Mouse (Mus musculus): ENCODE results near the gene Tmbim7. TPM values are rescaled to one million over a fixed set of nuclear protein-coding genes. Genes with fewer than 3 reads are reported as not detected.

Tmbim7 gene
- polyA plus RNA-seq, 1 experiment from 2014 or later = not detected

DNA sequence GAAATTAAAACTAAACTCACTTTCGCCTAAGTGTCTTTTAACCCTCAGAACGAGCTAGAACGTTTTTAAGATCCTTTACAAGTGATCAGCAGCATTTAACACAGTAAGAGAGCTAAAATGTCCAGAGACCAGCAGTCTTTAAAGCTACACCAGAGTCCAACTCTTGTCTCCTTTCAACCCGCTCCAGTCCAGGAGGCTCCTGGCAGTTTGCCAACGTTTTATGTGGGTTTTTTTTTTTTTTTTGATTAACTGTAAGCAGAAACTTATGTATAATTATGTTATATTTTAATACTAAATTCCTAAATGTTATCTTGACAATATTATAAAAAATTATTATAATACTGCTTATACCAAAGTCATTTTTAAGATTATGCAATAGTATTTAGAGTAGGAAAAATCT, 77.8 kb downstream of the Tmbim7 start:
- no peaks in the 10 kb centered on the region for H3K27me3 ChIP-seq (replicated peaks; ENCODE audit: control insufficient read depth, insufficient read depth, low read length)
- no peak overlapping the region for H3K4me2 ChIP-seq (ENCODE audit: low read length)
- no peak overlapping the region for H3K4me3 ChIP-seq (ENCODE audit: low read depth, low read length)
- ATAC-seq = no peak
- peak; percentile 10 for DNase-seq (ENCODE audit: low spot score)
- H3K36me3 ChIP-seq (ENCODE audit: control insufficient read depth, insufficient read depth, low read length) = peaks cover 15% of the 10 kb centered on the region; the same call in 1 of the 2 replicates
- no peak overlapping the region for H3K9ac ChIP-seq (ENCODE audit: low read length)
- H3K9me3 ChIP-seq (replicated peaks; ENCODE audit: control insufficient read depth, low read length) = no peaks in the 10 kb centered on the region
- no peaks in the 10 kb centered on the region for H3K4me1 ChIP-seq (ENCODE audit: control insufficient read depth, insufficient read depth, low read length)
- no peak overlapping the region for H3K27ac ChIP-seq (ENCODE audit: low read depth, low read length)
- 66% methylated on average over 5 of the region's 5 CpGs for WGBS

Small RNA genes lying within 50 kb of the gene (microRNA-seq; reads per million reads assigned to microRNA genes)
- gene Gm22926 (not detected), gene Gm26238 (not detected)

Other genes starting within 250 kb of the Tmbim7 start
- 26.9 and 29.6 TPM in 2 replicates for gene Fam133b, start 107.3 kb upstream of the Tmbim7 start, polyA plus RNA-seq (2014; fragmentation: Nextera tagmentation; extraction: Ambion mirVana)
- 1.1 and 2.3 TPM in 2 replicates for gene 1700109H08Rik, start 79.6 kb upstream of the Tmbim7 start, polyA plus RNA-seq (2014; fragmentation: Nextera tagmentation; extraction: Ambion mirVana)
- gene Pex1, start 55.1 kb upstream of the Tmbim7 start, polyA plus RNA-seq (2014; fragmentation: Nextera tagmentation; extraction: Ambion mirVana) = 12.2 and 18.1 TPM in 2 replicates
- gene Rbm48, start 54.6 kb upstream of the Tmbim7 start, polyA plus RNA-seq (2014; fragmentation: Nextera tagmentation; extraction: Ambion mirVana) = 17.3 and 19.6 TPM in 2 replicates
- gene Gatad1, start 6.0 kb downstream of the Tmbim7 start, polyA plus RNA-seq (2014; fragmentation: Nextera tagmentation; extraction: Ambion mirVana) = 66.6 and 74.9 TPM in 2 replicates
- gene Ankib1, start 151.7 kb downstream of the Tmbim7 start, polyA plus RNA-seq (2014; fragmentation: Nextera tagmentation; extraction: Ambion mirVana) = 17.4 and 22.8 TPM in 2 replicates
- 44.6 and 58.5 TPM in 2 replicates for gene Krit1, start 152.0 kb downstream of the Tmbim7 start, polyA plus RNA-seq (2014; fragmentation: Nextera tagmentation; extraction: Ambion mirVana)
- 0.15 and 0.23 TPM in 2 replicates for gene Lrrd1, start 194.0 kb downstream of the Tmbim7 start, polyA plus RNA-seq (2014; fragmentation: Nextera tagmentation; extraction: Ambion mirVana)
- 9.3 and 10.2 TPM in 2 replicates for gene Mterf1a, start 242.8 kb downstream of the Tmbim7 start, polyA plus RNA-seq (2014; fragmentation: Nextera tagmentation; extraction: Ambion mirVana)

All from forebrain, embryonic 14.5 days (tissue).